Mouse (Mus musculus) midbrain, postnatal 0 days (tissue): ENCODE results near the gene Trappc13. TPM values are rescaled to one million over a fixed set of nuclear protein-coding genes. Genes with fewer than 3 reads are reported as not detected.
A peak's percentile ranks its signal among the peaks of the same experiment; 100 is the strongest.

ENCODE experiments used
- ATAC-seq: fragments of 200-750 bp; cut with Nextera tagmentation; 2 replicates; pipeline ENCODE4 v1.8.0; 2017; ENCODE audit warnings: moderate number of reproducible peaks, mild to moderate bottlenecking, moderate TSS enrichment, moderate library complexity; ENCODE audit not compliant: low FRiP score
- DNase-seq: peaks from one replicate; pipeline ENCODE4 v3.0.0-alpha.2; 2015; ENCODE audit warnings: low spot score
- H3K27ac ChIP-seq: fragments of 300-500 bp; sonication (generic); 2 replicates; pipeline ENCODE4 v1.5.1; 2014; ENCODE audit warnings: low read depth, mild to moderate bottlenecking, low read length, mixed read lengths
- H3K27me3 ChIP-seq: fragments of 300-500 bp; sonication (generic); 2 replicates; pipeline ENCODE4 v1.6.1; 2014; ENCODE audit warnings: low read length, control low read depth, mixed read lengths; ENCODE audit not compliant: insufficient read depth
- H3K36me3 ChIP-seq: fragments of 300-500 bp; sonication (generic); 2 replicates; pipeline ENCODE4 v1.6.1; 2014; ENCODE audit warnings: low read length, control low read depth, mixed read lengths; ENCODE audit not compliant: insufficient read depth
- H3K4me1 ChIP-seq: fragments of 300-500 bp; sonication (generic); 2 replicates; pipeline ENCODE4 v1.6.1; 2014; ENCODE audit warnings: mild to moderate bottlenecking, control low read depth, antibody characterized with exemption, low read length, mixed read lengths; ENCODE audit not compliant: insufficient read depth
- H3K4me2 ChIP-seq: fragments of 300-500 bp; sonication (generic); 2 replicates; pipeline ENCODE4 v1.6.1; 2014; ENCODE audit warnings: low read depth, mild to moderate bottlenecking, low read length, mixed read lengths; ENCODE audit not compliant: poor library complexity, severe bottlenecking
- H3K4me3 ChIP-seq: fragments of 300-500 bp; sonication (generic); 2 replicates; pipeline ENCODE4 v1.5.1; 2014; ENCODE audit warnings: low read depth, mild to moderate bottlenecking, low read length, moderate library complexity
- H3K9ac ChIP-seq: fragments of 300-500 bp; sonication (generic); replicated peaks from 2 replicates; pipeline ENCODE4 v1.6.1; 2014; ENCODE audit warnings: mild to moderate bottlenecking, low read length, moderate library complexity, mixed read lengths; ENCODE audit not compliant: poor library complexity, severe bottlenecking
- H3K9me3 ChIP-seq: fragments of 300-500 bp; sonication (generic); 2 replicates; pipeline ENCODE4 v1.6.1; 2016; ENCODE audit warnings: low read length, control low read depth
- CTCF ChIP-seq: IDR thresholded peaks from 2 replicates; pipeline ENCODE4 v1.5.1; 2016; ENCODE audit warnings: antibody characterized with exemption, mild to moderate bottlenecking
- WGBS: fragments of 180-500 bp; shearing (Covaris S2); extraction: QIAGEN DNeasy Blood & Tissue Kit; methylation state at CpG from one replicate; pipeline ENCODE4 v1.1.7; 2014; 5-methylcytosine and 5-hydroxymethylcytosine counted together
- polyA plus RNA-seq: library from polyadenylated mRNA; unstranded; fragments of >200 nt; fragmentation: Nextera tagmentation; extraction: Ambion mirVana; gene quantifications from 2 replicates; pipeline ENCODE4 v1.2.1, GENCODE M21; 2015
- total RNA-seq: library from RNA; depleted of rRNA; stranded (reverse); fragments of >200 nt; gene quantifications from 2 replicates; pipeline ENCODE4 v1.2.3, GENCODE M21; 2014

Gene Trappc13
- total and polyA plus RNA-seq, 2 experiments from 2014 or later, result 35.1 to 46.2 TPM

DNA sequence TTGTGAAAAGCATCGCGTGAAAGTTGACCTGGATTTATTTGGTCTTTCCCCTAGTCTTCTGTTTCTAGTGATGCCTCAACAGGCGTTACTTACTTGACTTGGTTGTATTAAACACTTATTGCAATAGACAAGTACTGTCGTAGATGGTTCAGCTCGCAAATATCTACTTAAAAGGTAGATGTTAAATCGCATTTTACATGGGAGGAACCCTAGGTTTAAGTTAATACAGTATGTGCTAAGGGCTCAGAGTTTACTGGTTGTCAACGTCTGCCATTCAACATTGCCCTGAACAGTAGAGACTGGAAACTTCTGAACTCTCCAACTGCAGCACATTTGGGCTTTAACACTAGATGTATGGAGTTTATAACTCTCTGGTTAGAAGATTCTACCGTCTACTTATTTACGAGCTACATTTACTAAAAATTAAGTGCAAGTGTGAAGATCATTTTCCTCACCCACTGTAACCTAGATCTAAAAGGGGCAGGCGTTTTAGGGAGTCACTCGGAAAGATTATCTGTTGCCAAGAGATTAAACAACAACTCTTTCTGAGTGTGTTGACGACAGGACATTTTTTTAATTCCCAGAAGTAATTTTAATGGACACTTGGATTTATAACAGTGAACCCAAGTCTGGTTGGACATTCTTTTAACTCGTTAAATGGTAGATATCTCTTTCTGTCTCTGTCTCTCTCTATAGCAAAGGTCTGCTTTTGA, 1.1 kb upstream of the Trappc13 start:
- peak overlapping the region; percentile 78 for H3K27ac ChIP-seq
- TF ChIP-seq CTCF, result no peak
- peak overlapping the region; percentile 72 for H3K4me2 ChIP-seq
- H3K4me1 ChIP-seq, result no peaks in the 10 kb centered on the region
- no peaks in the 10 kb centered on the region for H3K9me3 ChIP-seq
- 0 out of 2 replicates have a peak, but pooled peaks have one; percentile 0 for ATAC-seq
- H3K9ac ChIP-seq, result peak overlapping the region; percentile 88
- WGBS, result 20% methylated on average over 13 of the region's 13 CpGs
- H3K4me3 ChIP-seq, result peak overlapping the region; percentile 96
- H3K27me3 ChIP-seq, result no peaks in the 10 kb centered on the region
- no peaks in the 10 kb centered on the region for H3K36me3 ChIP-seq
- DNase-seq, result no peak

GRCm38 (mm10) chr13:104178650-104179121, 417 bp upstream of the Trappc13 start, which contains the start of gene Trim23:
Gene Trim23, plus strand, starts transcription at chr13:104178797.
- ATAC-seq (peak; percentile 99), DNase-seq (peak; percentile 100)
- Histone ChIP-seq H3K36me3 (no peaks in the 10 kb centered on the region), H3K4me1 (no peaks in the 10 kb centered on the region), H3K4me3 (peak within 1 kb of the TSS; percentile 96), H3K27ac (peak within 1 kb of the TSS; percentile 78), H3K9me3 (no peaks in the 10 kb centered on the region), H3K27me3 (no peaks in the 10 kb centered on the region), H3K9ac (peak within 1 kb of the TSS; percentile 88), H3K4me2 (peak within 1 kb of the TSS; percentile 72)
- WGBS, result under 1% methylated on average over 38 of the region's 38 CpGs
- TF ChIP-seq CTCF, result peak; percentile 56

- Histone ChIP-seq H3K27ac (no peak overlapping the region), H3K4me1 (no peaks in the 10 kb centered on the region), H3K4me3 (peak overlapping the region; percentile 96), H3K4me2 (peak overlapping the region; percentile 56), H3K27me3 (no peaks in the 10 kb centered on the region), H3K9ac (no peak overlapping the region), H3K9me3 (no peaks in the 10 kb centered on the region), H3K36me3 (no peaks in the 10 kb centered on the region)
- ATAC-seq (no peak), DNase-seq (no peak)
- 73% methylated on average over 3 of the region's 3 CpGs for WGBS
- no peak for TF ChIP-seq CTCF
These were observed 1.4 kb downstream of the Trappc13 start for GRCm38 (mm10) chr13:104176874-104177273.

DNA sequence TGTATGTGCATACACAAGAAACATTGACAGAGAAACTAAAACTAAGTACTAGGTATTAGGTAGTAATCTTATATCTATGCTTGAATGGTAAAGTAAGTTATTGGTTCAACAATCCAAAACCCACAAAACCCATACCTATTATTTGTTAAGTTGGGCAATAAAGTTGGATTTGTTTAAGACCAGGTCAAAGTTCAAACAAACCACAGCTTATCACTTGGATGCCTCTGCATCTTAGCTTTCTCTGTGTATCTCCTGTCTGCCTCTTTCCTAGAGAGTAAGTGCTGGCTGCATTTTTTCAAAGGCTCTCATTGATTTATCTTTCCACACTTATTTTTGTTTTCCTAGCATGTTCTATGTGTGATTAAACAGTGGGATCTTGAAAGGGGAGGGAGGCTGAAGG, 5.8 kb downstream of the Trappc13 start:
- no peak overlapping the region for H3K9ac ChIP-seq
- H3K4me2 ChIP-seq, result no peak overlapping the region
- TF ChIP-seq CTCF, result no peak
- no peak for DNase-seq
- H3K4me3 ChIP-seq, result no peak overlapping the region
- H3K27ac ChIP-seq, result no peak overlapping the region
- H3K27me3 ChIP-seq, result no peaks in the 10 kb centered on the region
- H3K36me3 ChIP-seq, result peaks cover 8% of the 10 kb centered on the region; the same call in 1 of the 2 replicates
- no peaks in the 10 kb centered on the region for H3K9me3 ChIP-seq
- H3K4me1 ChIP-seq, result no peaks in the 10 kb centered on the region
- no peak for ATAC-seq

- H3K4me1 ChIP-seq, result no peaks in the 10 kb centered on the region
- 93% methylated on average over 5 of the region's 5 CpGs for WGBS
- no peak overlapping the region for H3K27ac ChIP-seq
- no peaks in the 10 kb centered on the region for H3K9me3 ChIP-seq
- ATAC-seq, result no peak
- no peak overlapping the region for H3K4me2 ChIP-seq
- H3K27me3 ChIP-seq, result no peaks in the 10 kb centered on the region
- H3K4me3 ChIP-seq, result no peak overlapping the region
- H3K9ac ChIP-seq, result no peak overlapping the region
- DNase-seq, result no peak
- peaks cover 11% of the 10 kb centered on the region; the same call in 1 of the 2 replicates for H3K36me3 ChIP-seq
- TF ChIP-seq CTCF, result no peak
These were observed 6.6 kb downstream of the Trappc13 start for GRCm38 (mm10) chr13:104171711-104172110.

DNA sequence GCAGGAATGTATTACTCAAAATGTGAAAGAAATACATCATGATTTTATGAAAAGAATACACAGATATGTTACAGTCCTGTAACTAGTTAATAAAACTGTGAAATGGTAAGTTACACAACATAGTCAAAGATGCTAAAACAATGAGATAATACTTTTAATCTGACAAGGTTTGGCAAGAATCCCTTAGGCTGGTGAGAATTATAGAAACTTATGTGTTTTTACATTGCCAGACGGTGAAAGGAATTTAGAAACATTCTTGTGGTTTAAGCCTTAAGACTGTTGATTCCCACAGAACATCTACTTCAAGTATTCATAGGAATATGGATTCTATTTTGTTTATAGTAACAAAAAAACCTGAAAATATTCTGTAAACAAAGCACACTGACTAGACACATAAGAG, 22.6 kb downstream of the Trappc13 start:
- ATAC-seq (no peak), DNase-seq (no peak)
- WGBS, result 91% methylated on average over 1 of the region's 1 CpGs
- Histone ChIP-seq H3K27ac (no peak overlapping the region), H3K9ac (no peak overlapping the region), H3K4me1 (no peaks in the 10 kb centered on the region), H3K4me2 (no peak overlapping the region), H3K27me3 (no peaks in the 10 kb centered on the region), H3K9me3 (no peaks in the 10 kb centered on the region), H3K36me3 (peaks cover 18% of the 10 kb centered on the region), H3K4me3 (no peak overlapping the region)
- no peak for TF ChIP-seq CTCF
